Mouse (Mus musculus): Measurements from ENCODE around the gene Enthd1. TPM values are rescaled to one million over a fixed set of nuclear protein-coding genes. Genes with fewer than 3 reads are reported as not detected.

The Enthd1 gene
- polyA plus RNA-seq, 1 experiment from 2014 or later, result not detected

- H3K36me3 ChIP-seq (ENCODE audit: control insufficient read depth, insufficient read depth, low read length), result no peaks in the 10 kb centered on the region
- ATAC-seq (ENCODE audit: insufficient read depth, low FRiP score), result no peak
- H3K9ac ChIP-seq (ENCODE audit: low read length), result no peak overlapping the region
- no peaks in the 10 kb centered on the region for H3K4me1 ChIP-seq (ENCODE audit: control insufficient read depth, insufficient read depth, low read length)
- H3K4me3 ChIP-seq (replicated peaks; ENCODE audit: low read length), result no peak overlapping the region
- 62% methylated on average over 7 of the region's 7 CpGs for WGBS
- H3K4me2 ChIP-seq (ENCODE audit: low read depth, low read length), result no peak overlapping the region
- H3K27ac ChIP-seq (ENCODE audit: low read length), result no peak overlapping the region
- no peaks in the 10 kb centered on the region for H3K27me3 ChIP-seq (ENCODE audit: control insufficient read depth, insufficient read depth, low read length)
- H3K9me3 ChIP-seq (replicated peaks; ENCODE audit: control insufficient read depth, low read length), result no peaks in the 10 kb centered on the region
Measured at GRCm38 (mm10) chr15:80569205-80569604, 4.2 kb upstream of the Enthd1 start.

- WGBS, result 31% methylated on average over 4 of the region's 4 CpGs
- no peaks in the 10 kb centered on the region for H3K36me3 ChIP-seq (ENCODE audit: control insufficient read depth, insufficient read depth, low read length)
- ATAC-seq (ENCODE audit: insufficient read depth, low FRiP score), result no peak
Measured at GRCm38 (mm10) chr15:80567731-80568130, 2.8 kb upstream of the Enthd1 start.

GRCm38 (mm10) chr15:80567139-80567538 lies 2.2 kb upstream of the Enthd1 start:
- WGBS, result 79% methylated on average over 3 of the region's 3 CpGs
- H3K27me3 ChIP-seq (ENCODE audit: control insufficient read depth, insufficient read depth, low read length), result no peaks in the 10 kb centered on the region
- H3K4me3 ChIP-seq (replicated peaks; ENCODE audit: low read length), result no peak overlapping the region
- ATAC-seq (ENCODE audit: insufficient read depth, low FRiP score), result no peak
- H3K4me2 ChIP-seq (ENCODE audit: low read depth, low read length), result no peak overlapping the region
- no peaks in the 10 kb centered on the region for H3K4me1 ChIP-seq (ENCODE audit: control insufficient read depth, insufficient read depth, low read length)
- no peak overlapping the region for H3K27ac ChIP-seq (ENCODE audit: low read length)
- H3K9me3 ChIP-seq (replicated peaks; ENCODE audit: control insufficient read depth, low read length), result no peaks in the 10 kb centered on the region
- H3K9ac ChIP-seq (ENCODE audit: low read length), result no peak overlapping the region
- H3K36me3 ChIP-seq (ENCODE audit: control insufficient read depth, insufficient read depth, low read length), result no peaks in the 10 kb centered on the region

More at GRCm38 (mm10) chr15:80567731-80568130, 2.8 kb upstream of the Enthd1 start:
- Histone ChIP-seq H3K27me3 (ENCODE audit: control insufficient read depth, insufficient read depth, low read length) (no peaks in the 10 kb centered on the region), H3K9ac (ENCODE audit: low read length) (no peak overlapping the region), H3K27ac (ENCODE audit: low read length) (no peak overlapping the region), H3K9me3 (replicated peaks; ENCODE audit: control insufficient read depth, low read length) (no peaks in the 10 kb centered on the region), H3K4me3 (replicated peaks; ENCODE audit: low read length) (no peak overlapping the region), H3K4me2 (ENCODE audit: low read depth, low read length) (no peak overlapping the region), H3K4me1 (ENCODE audit: control insufficient read depth, insufficient read depth, low read length) (no peaks in the 10 kb centered on the region)

GRCm38 (mm10) chr15:80566696-80567095 lies 1.7 kb upstream of the Enthd1 start:
- ATAC-seq (ENCODE audit: insufficient read depth, low FRiP score), result no peak
- WGBS, result 88% methylated on average over 6 of the region's 6 CpGs
- H3K36me3 ChIP-seq (ENCODE audit: control insufficient read depth, insufficient read depth, low read length), result no peaks in the 10 kb centered on the region

GRCm38 (mm10) chr15:80563634-80564208 lies 1.2 kb downstream of the Enthd1 start:
- Histone ChIP-seq H3K9me3 (replicated peaks; ENCODE audit: control insufficient read depth, low read length) (no peaks in the 10 kb centered on the region), H3K27me3 (ENCODE audit: control insufficient read depth, insufficient read depth, low read length) (no peaks in the 10 kb centered on the region), H3K27ac (ENCODE audit: low read length) (no peak overlapping the region), H3K9ac (ENCODE audit: low read length) (no peak overlapping the region), H3K4me1 (ENCODE audit: control insufficient read depth, insufficient read depth, low read length) (0 out of 2 replicates have a peak, but pooled peaks cover 2% of the 10 kb centered on the region), H3K36me3 (ENCODE audit: control insufficient read depth, insufficient read depth, low read length) (no peaks in the 10 kb centered on the region), H3K4me3 (replicated peaks; ENCODE audit: low read length) (no peak overlapping the region), H3K4me2 (ENCODE audit: low read depth, low read length) (no peak overlapping the region)
- ATAC-seq (ENCODE audit: insufficient read depth, low FRiP score), result no peak
- WGBS, result 83% methylated on average over 6 of the region's 6 CpGs

More at GRCm38 (mm10) chr15:80566696-80567095, 1.7 kb upstream of the Enthd1 start:
- H3K4me3 ChIP-seq (replicated peaks; ENCODE audit: low read length), result no peak overlapping the region
- no peaks in the 10 kb centered on the region for H3K9me3 ChIP-seq (replicated peaks; ENCODE audit: control insufficient read depth, low read length)
- no peak overlapping the region for H3K9ac ChIP-seq (ENCODE audit: low read length)
- no peaks in the 10 kb centered on the region for H3K27me3 ChIP-seq (ENCODE audit: control insufficient read depth, insufficient read depth, low read length)
- no peaks in the 10 kb centered on the region for H3K4me1 ChIP-seq (ENCODE audit: control insufficient read depth, insufficient read depth, low read length)
- H3K27ac ChIP-seq (ENCODE audit: low read length), result no peak overlapping the region
- H3K4me2 ChIP-seq (ENCODE audit: low read depth, low read length), result no peak overlapping the region

- Histone ChIP-seq H3K9me3 (replicated peaks; ENCODE audit: control insufficient read depth, low read length) (no peaks in the 10 kb centered on the region), H3K4me1 (ENCODE audit: control insufficient read depth, insufficient read depth, low read length) (0 out of 2 replicates have a peak, but pooled peaks cover 2% of the 10 kb centered on the region), H3K4me3 (replicated peaks; ENCODE audit: low read length) (no peak overlapping the region), H3K27ac (ENCODE audit: low read length) (no peak overlapping the region), H3K9ac (ENCODE audit: low read length) (no peak overlapping the region), H3K36me3 (ENCODE audit: control insufficient read depth, insufficient read depth, low read length) (no peaks in the 10 kb centered on the region), H3K27me3 (ENCODE audit: control insufficient read depth, insufficient read depth, low read length) (no peaks in the 10 kb centered on the region), H3K4me2 (ENCODE audit: low read depth, low read length) (no peak overlapping the region)
- no peak for ATAC-seq (ENCODE audit: insufficient read depth, low FRiP score)
- WGBS, result 77% methylated on average over 3 of the region's 3 CpGs
Measured at GRCm38 (mm10) chr15:80562446-80562845, 2.5 kb downstream of the Enthd1 start.

GRCm38 (mm10) chr15:80560646-80561580 lies 4.0 kb downstream of the Enthd1 start:
- WGBS, result 47% methylated on average over 15 of the region's 15 CpGs
- Histone ChIP-seq H3K4me1 (ENCODE audit: control insufficient read depth, insufficient read depth, low read length) (0 out of 2 replicates have a peak, but pooled peaks cover 2% of the 10 kb centered on the region), H3K9me3 (replicated peaks; ENCODE audit: control insufficient read depth, low read length) (no peaks in the 10 kb centered on the region), H3K27me3 (ENCODE audit: control insufficient read depth, insufficient read depth, low read length) (no peaks in the 10 kb centered on the region), H3K9ac (ENCODE audit: low read length) (no peak overlapping the region), H3K27ac (ENCODE audit: low read length) (no peak overlapping the region), H3K4me3 (replicated peaks; ENCODE audit: low read length) (no peak overlapping the region), H3K4me2 (ENCODE audit: low read depth, low read length) (no peak overlapping the region), H3K36me3 (ENCODE audit: control insufficient read depth, insufficient read depth, low read length) (no peaks in the 10 kb centered on the region)
- ATAC-seq (ENCODE audit: insufficient read depth, low FRiP score), result no peak

- H3K4me3 ChIP-seq (replicated peaks; ENCODE audit: low read length), result no peak overlapping the region
- H3K9ac ChIP-seq (ENCODE audit: low read length), result no peak overlapping the region
- H3K4me1 ChIP-seq (ENCODE audit: control insufficient read depth, insufficient read depth, low read length), result 0 out of 2 replicates have a peak, but pooled peaks cover 2% of the 10 kb centered on the region
- WGBS, result 35% methylated on average over 14 of the region's 14 CpGs
- no peak for ATAC-seq (ENCODE audit: insufficient read depth, low FRiP score)
- H3K27ac ChIP-seq (ENCODE audit: low read length), result no peak overlapping the region
- H3K4me2 ChIP-seq (ENCODE audit: low read depth, low read length), result no peak overlapping the region
- H3K27me3 ChIP-seq (ENCODE audit: control insufficient read depth, insufficient read depth, low read length), result no peaks in the 10 kb centered on the region
- H3K36me3 ChIP-seq (ENCODE audit: control insufficient read depth, insufficient read depth, low read length), result no peaks in the 10 kb centered on the region
- no peaks in the 10 kb centered on the region for H3K9me3 ChIP-seq (replicated peaks; ENCODE audit: control insufficient read depth, low read length)
Measured at GRCm38 (mm10) chr15:80559978-80560377, 5.0 kb downstream of the Enthd1 start.

- Histone ChIP-seq H3K9me3 (replicated peaks; ENCODE audit: control insufficient read depth, low read length) (no peaks in the 10 kb centered on the region), H3K27me3 (ENCODE audit: control insufficient read depth, insufficient read depth, low read length) (no peaks in the 10 kb centered on the region), H3K27ac (ENCODE audit: low read length) (no peak overlapping the region), H3K4me1 (ENCODE audit: control insufficient read depth, insufficient read depth, low read length) (0 out of 2 replicates have a peak, but pooled peaks cover 2% of the 10 kb centered on the region), H3K36me3 (ENCODE audit: control insufficient read depth, insufficient read depth, low read length) (no peaks in the 10 kb centered on the region), H3K4me3 (replicated peaks; ENCODE audit: low read length) (no peak overlapping the region), H3K4me2 (ENCODE audit: low read depth, low read length) (no peak overlapping the region), H3K9ac (ENCODE audit: low read length) (no peak overlapping the region)
- no peak for ATAC-seq (ENCODE audit: insufficient read depth, low FRiP score)
- 48% methylated on average over 12 of the region's 12 CpGs for WGBS
Measured at GRCm38 (mm10) chr15:80559534-80559933, 5.4 kb downstream of the Enthd1 start.

Measured in stomach, embryonic 16.5 days (tissue).